Mouse (Mus musculus) heart, embryonic 16.5 days (tissue): ENCODE measurements around the gene Gm38392. TPM values are rescaled to one million over a fixed set of nuclear protein-coding genes. Genes with fewer than 3 reads are reported as not detected.
A peak's percentile ranks its signal among the peaks of the same experiment; 100 is the strongest.

Source experiments
- ATAC-seq: fragments of 200-750 bp; cut with Nextera tagmentation; replicated peaks from 2 replicates; pipeline ENCODE4 v1.8.0; 2017; ENCODE audit warnings: moderate number of reproducible peaks; ENCODE audit not compliant: insufficient read depth, low FRiP score; ENCODE audit errors: extremely low read depth
- H3K27ac ChIP-seq: fragments of 300-500 bp; sonication (generic); 2 replicates; pipeline ENCODE4 v1.5.1; 2014; ENCODE audit warnings: mild to moderate bottlenecking, low read length, control low read depth, moderate library complexity
- H3K27me3 ChIP-seq: fragments of 300-500 bp; sonication (generic); 2 replicates; pipeline ENCODE4 v1.6.1; 2014; ENCODE audit warnings: low read length, mixed read lengths; ENCODE audit not compliant: control insufficient read depth, insufficient read depth
- H3K36me3 ChIP-seq: fragments of 300-500 bp; sonication (generic); 2 replicates; pipeline ENCODE4 v1.6.1; 2014; ENCODE audit not compliant: control insufficient read depth, insufficient read depth
- H3K4me1 ChIP-seq: fragments of 300-500 bp; sonication (generic); 2 replicates; pipeline ENCODE4 v1.6.1; 2014; ENCODE audit warnings: low read length, mixed read lengths; ENCODE audit not compliant: control insufficient read depth, insufficient read depth
- H3K4me2 ChIP-seq: fragments of 300-500 bp; sonication (generic); 2 replicates; pipeline ENCODE4 v1.6.1; 2014; ENCODE audit warnings: low read depth, mild to moderate bottlenecking, control low read depth, low read length
- H3K4me3 ChIP-seq: fragments of 300-500 bp; sonication (generic); 2 replicates; pipeline ENCODE4 v1.5.1; 2014; ENCODE audit warnings: mild to moderate bottlenecking, control low read depth, low read length
- H3K9ac ChIP-seq: fragments of 300-500 bp; sonication (generic); 2 replicates; pipeline ENCODE4 v1.6.1; 2014; ENCODE audit warnings: low read length, control low read depth
- H3K9me3 ChIP-seq: fragments of 300-500 bp; sonication (generic); replicated peaks from 2 replicates; pipeline ENCODE4 v1.6.1; 2016; ENCODE audit warnings: low read length; ENCODE audit not compliant: control insufficient read depth
- WGBS: fragments of 180-500 bp; shearing (Covaris S2); extraction: QIAGEN DNeasy Blood & Tissue Kit; methylation state at CpG from one replicate; pipeline ENCODE4 v1.1.7; 2014; 5-methylcytosine and 5-hydroxymethylcytosine counted together
- polyA plus RNA-seq: library from polyadenylated mRNA; unstranded; fragments of >200 nt; fragmentation: Nextera tagmentation; extraction: Ambion mirVana; gene quantifications from 2 replicates; pipeline ENCODE4 v1.2.1, GENCODE M21; 2015

Gm38392 gene
- polyA plus RNA-seq, 1 experiment from 2014 or later: not detected

DNA sequence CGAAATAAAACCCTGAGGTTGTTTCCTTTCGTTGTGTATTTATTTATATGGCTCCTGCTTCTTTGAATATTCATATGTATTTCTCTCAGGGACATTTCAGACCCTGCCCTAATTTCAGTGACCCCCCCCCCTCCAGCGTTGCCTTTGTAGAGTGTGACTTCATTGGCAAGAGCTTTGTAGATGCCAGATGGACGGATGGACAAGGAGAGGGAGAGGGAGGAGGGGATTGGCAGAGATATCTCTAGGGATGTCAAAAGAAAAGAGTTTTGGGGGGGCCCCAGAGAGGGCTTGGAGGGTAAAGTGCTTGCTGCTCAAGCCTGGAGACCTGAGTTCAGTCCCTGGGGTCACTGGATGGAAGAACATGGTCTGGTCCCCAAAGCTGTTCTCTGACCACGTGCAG, 83.6 kb downstream of the Gm38392 start:
- H3K9me3 ChIP-seq: no peaks in the 10 kb centered on the region
- H3K27me3 ChIP-seq: peaks cover 90% of the 10 kb centered on the region
- no peak overlapping the region for H3K4me3 ChIP-seq
- WGBS: 15% methylated on average over 5 of the region's 5 CpGs
- no peak overlapping the region for H3K4me2 ChIP-seq
- peaks cover 7% of the 10 kb centered on the region; the same call in 1 of the 2 replicates for H3K4me1 ChIP-seq
- H3K36me3 ChIP-seq: no peaks in the 10 kb centered on the region
- no peak overlapping the region for H3K27ac ChIP-seq
- no peak for ATAC-seq
- H3K9ac ChIP-seq: no peak overlapping the region

DNA sequence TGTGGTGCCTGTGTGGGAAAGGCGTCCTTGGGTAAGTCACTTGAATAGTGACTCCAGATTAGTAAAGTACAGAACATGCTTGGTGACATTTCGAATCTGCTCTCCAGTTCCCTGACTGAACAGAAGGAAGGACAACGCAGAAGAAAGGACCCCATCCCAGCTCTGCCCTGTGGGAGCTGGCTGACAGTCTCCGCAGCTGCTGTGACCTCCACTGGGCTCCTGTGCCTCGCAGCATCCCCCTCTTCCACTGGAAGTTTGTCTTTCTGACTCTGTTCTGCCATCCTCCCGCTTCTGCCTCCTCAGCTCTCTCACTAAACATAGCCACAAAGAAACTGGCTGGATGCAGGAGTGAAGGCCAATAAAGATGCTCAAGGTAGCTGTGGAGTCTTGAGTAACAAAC, 84.0 kb downstream of the Gm38392 start:
- peaks cover 90% of the 10 kb centered on the region for H3K27me3 ChIP-seq
- ATAC-seq: no peak
- no peak overlapping the region for H3K9ac ChIP-seq
- no peak overlapping the region for H3K4me3 ChIP-seq
- WGBS: 7% methylated on average over 6 of the region's 6 CpGs
- H3K9me3 ChIP-seq: no peaks in the 10 kb centered on the region
- H3K36me3 ChIP-seq: no peaks in the 10 kb centered on the region
- no peak overlapping the region for H3K4me2 ChIP-seq
- H3K4me1 ChIP-seq: peaks cover 7% of the 10 kb centered on the region; the same call in 1 of the 2 replicates
- H3K27ac ChIP-seq: no peak overlapping the region

DNA sequence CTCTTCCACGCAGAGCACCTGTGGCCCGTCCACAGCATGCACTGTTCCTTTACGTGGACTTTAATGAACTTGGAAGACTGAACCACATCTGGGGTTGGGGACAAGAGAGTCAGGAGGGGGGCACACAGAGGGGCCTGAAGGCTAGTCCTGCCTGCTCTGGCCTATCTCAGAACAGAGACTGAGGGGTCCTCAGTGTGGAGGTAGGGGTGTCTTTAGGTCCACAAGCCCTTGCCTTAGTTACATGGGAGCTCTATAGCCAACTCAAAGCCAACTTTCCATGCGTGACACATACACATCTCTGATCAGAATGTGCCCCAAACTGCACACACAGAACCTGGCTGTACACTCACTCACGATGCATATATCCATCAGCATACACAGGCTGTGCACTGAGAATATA, 85.4 kb downstream of the Gm38392 start:
- WGBS: 19% methylated on average over 5 of the region's 5 CpGs
- no peak overlapping the region for H3K9ac ChIP-seq
- H3K27me3 ChIP-seq: peaks cover 91% of the 10 kb centered on the region

DNA sequence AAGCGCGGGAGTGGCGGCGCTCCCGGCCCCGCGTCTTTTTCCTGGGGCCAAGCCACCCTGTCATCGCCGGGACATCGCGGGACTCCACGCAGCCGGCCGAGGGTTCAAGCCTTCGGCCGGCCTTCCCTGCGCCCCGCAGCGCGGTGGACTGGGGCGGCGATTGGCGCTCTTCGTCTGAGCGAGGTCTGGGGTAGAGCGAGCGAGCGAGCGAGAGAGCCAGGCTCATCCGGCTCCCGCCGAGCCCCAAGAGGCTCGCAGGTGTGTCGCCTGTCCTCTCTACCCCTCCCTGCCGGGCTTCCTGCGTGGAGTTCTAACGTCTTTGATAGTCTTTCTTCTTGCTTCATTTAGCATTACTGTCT, 86.1 kb downstream of the Gm38392 start:
- Histone ChIP-seq H3K9me3 (no peaks in the 10 kb centered on the region), H3K4me3 (peak overlapping the region; percentile 28), H3K27ac (no peak overlapping the region), H3K27me3 (peaks cover 87% of the 10 kb centered on the region), H3K4me2 (peak overlapping the region; percentile 49), H3K4me1 (peaks cover 7% of the 10 kb centered on the region; the same call in 1 of the 2 replicates), H3K9ac (peak overlapping the region; percentile 3; the same call in 1 of the 2 replicates), H3K36me3 (no peaks in the 10 kb centered on the region)
- no peak for ATAC-seq
- WGBS: under 1% methylated on average over 37 of the region's 37 CpGs

More for the DNA sequence above, 85.4 kb downstream of the Gm38392 start:
- Histone ChIP-seq H3K36me3 (no peaks in the 10 kb centered on the region), H3K27ac (no peak overlapping the region), H3K9me3 (no peaks in the 10 kb centered on the region), H3K4me1 (peaks cover 7% of the 10 kb centered on the region; the same call in 1 of the 2 replicates), H3K4me2 (no peak overlapping the region), H3K4me3 (no peak overlapping the region)
- ATAC-seq: no peak

DNA sequence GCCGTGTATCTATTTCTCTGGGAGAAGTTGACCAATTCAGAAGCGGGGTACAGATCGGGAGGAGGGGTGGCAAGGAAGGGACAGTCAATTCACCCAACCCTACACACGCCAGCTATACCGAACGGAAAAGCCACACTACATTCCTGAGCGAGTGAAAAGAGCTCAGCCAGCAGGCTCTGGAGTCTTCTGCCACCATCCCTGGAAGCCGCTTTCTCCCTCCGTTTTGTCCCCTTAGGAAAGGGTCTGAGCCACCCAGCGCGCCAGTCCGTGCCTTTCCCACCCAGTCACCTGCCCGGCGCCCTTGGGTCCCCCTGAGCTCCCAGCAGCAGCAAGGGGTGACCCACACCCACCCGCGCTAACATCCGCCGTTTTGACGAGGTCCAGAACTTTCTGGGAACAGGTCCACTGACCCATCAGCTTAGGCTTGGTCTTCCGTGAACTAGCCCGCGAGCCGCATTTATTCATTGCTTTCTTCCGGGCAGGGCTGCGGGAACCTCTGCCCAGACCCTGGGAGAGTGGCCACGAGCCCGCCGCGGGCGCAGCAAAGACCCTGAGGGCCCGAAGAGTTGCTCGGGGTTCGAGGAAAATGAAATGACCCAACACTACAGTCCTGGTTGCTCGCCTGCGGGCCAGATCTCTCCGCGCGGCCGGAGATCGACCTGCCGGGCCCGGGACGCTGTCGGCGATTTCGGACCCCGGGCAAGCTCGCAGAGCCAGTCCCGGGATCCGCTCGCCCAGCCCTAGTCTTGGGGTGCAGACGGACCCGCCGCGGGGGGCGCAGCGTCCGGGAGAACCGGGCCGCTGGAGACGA, 86.6 kb downstream of the Gm38392 start:
- Histone ChIP-seq H3K4me3 (peak overlapping the region; percentile 28), H3K9ac (peak overlapping the region; percentile 7; the same call in 1 of the 2 replicates), H3K36me3 (no peaks in the 10 kb centered on the region), H3K27ac (no peak overlapping the region), H3K9me3 (no peaks in the 10 kb centered on the region), H3K4me1 (peaks cover 7% of the 10 kb centered on the region; the same call in 1 of the 2 replicates), H3K27me3 (peaks cover 84% of the 10 kb centered on the region), H3K4me2 (peak overlapping the region; percentile 49)
- ATAC-seq: no peak
- WGBS: 1% methylated on average over 55 of the region's 61 CpGs

DNA sequence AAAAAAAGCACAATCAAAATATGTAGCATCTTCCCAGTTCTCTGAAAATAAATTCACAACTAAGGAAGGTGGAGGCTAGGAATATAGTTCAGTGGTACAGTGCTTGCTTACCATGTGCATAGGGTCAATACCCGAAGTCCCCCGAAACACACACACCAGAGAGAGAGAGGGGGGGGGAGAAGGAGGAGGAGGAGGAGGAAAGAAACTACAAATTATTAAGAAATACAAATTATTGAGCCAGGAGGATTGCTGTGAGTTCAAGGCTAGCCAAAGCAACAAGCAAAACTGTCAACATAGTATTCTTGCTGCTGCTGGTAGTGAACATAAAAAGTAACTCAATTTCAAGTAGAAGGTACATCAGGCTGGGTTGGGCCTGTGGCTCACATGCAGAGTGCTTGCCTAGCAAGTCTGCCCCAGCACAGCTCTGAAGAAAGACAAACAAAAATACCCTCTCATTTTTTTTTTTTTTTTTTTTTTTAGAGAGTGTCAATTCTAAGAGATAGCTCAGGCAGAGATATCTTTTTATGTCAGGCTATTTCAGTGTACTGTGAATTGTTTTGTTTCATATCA, 87.4 kb downstream of the Gm38392 start:
- H3K4me2 ChIP-seq: no peak overlapping the region
- H3K4me3 ChIP-seq: no peak overlapping the region
- H3K36me3 ChIP-seq: no peaks in the 10 kb centered on the region
- H3K27ac ChIP-seq: no peak overlapping the region
- H3K4me1 ChIP-seq: peaks cover 7% of the 10 kb centered on the region; the same call in 1 of the 2 replicates
- H3K27me3 ChIP-seq: peaks cover 81% of the 10 kb centered on the region
- 54% methylated on average over 2 of the region's 2 CpGs for WGBS
- no peak for ATAC-seq
- H3K9ac ChIP-seq: no peak overlapping the region
- no peaks in the 10 kb centered on the region for H3K9me3 ChIP-seq

DNA sequence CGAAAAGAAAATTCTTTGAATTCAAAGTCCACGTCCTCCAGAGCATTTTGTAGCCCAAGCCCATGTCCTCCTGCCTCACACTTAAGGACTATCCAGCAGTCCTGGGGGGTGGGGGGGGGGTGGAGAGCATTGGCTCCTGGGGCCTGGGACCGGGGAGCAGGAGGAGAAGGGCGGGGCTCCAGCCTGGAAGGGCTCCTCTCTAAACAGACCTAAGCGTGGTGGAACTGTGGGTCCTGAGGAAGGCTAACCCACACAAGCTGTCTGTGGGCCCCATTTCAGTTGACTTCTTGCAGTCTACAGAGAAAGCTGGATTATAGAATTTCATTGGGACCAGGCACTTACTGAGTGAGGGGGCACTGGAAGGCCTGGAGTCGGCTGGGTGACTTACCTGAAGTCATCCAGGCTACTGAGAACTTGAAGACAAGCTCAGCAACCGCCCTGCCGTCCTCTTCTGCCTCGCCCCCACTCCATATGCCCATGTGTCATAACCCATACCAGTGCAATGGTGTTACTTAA, 88.4 kb downstream of the Gm38392 start:
- H3K4me2 ChIP-seq: no peak overlapping the region
- 0 out of 2 replicates have a peak, but pooled peaks cover 2% of the 10 kb centered on the region for H3K9me3 ChIP-seq
- 5% methylated on average over 9 of the region's 9 CpGs for WGBS
- no peaks in the 10 kb centered on the region for H3K36me3 ChIP-seq
- H3K4me1 ChIP-seq: peaks cover 7% of the 10 kb centered on the region; the same call in 1 of the 2 replicates
- no peak overlapping the region for H3K9ac ChIP-seq
- no peak overlapping the region for H3K27ac ChIP-seq
- H3K27me3 ChIP-seq: peaks cover 78% of the 10 kb centered on the region
- ATAC-seq: no peak
- no peak overlapping the region for H3K4me3 ChIP-seq

DNA sequence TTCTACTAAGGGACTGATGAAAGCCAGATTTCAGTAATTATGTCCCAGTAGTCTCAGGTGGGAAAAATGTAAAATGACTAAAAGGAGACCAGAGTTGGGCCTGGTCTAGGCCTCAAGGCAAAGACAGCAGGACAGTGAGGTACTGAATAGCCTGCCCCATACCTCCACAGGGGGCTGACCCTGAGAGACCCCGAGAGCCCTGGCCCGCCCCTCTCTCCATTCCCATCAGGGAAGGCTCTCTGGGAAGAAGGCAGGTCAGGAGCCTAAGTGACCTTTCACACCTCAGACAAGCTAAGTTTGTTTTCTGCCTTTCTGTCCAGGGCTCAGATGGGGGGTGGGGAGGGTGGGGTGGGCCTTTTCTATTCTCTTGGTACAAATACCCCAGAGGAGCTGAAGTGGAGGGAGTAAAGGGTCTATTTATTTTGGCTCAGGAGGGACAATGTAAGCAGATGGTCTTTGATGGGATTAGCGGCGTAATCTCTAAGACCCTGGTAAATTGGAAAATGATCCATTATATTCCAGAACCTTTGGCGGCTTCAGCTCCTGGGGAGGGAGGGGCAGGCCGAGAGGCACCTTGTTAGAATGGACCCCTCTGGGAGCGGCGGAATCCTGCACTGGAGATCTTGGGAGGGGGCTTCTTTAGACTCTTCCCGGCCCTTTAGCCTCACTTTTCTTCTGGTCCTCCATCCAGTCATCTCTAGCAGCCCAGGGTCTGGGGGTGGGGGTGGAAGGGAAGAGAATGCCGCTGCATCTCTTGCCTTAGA, 89.1 kb downstream of the Gm38392 start:
- H3K4me1 ChIP-seq: peaks cover 7% of the 10 kb centered on the region; the same call in 1 of the 2 replicates
- H3K4me2 ChIP-seq: no peak overlapping the region
- H3K9ac ChIP-seq: no peak overlapping the region
- ATAC-seq: no peak
- WGBS: 12% methylated on average over 10 of the region's 10 CpGs
- peaks cover 75% of the 10 kb centered on the region for H3K27me3 ChIP-seq
- H3K9me3 ChIP-seq: 0 out of 2 replicates have a peak, but pooled peaks cover 2% of the 10 kb centered on the region
- no peaks in the 10 kb centered on the region for H3K36me3 ChIP-seq
- H3K4me3 ChIP-seq: no peak overlapping the region
- H3K27ac ChIP-seq: no peak overlapping the region
